Mouse (Mus musculus) gastrocnemius, postnatal 36 days (tissue): ENCODE data around the gene Gm5724. TPM values are rescaled to one million over a fixed set of nuclear protein-coding genes. Genes with fewer than 3 reads are reported as not detected.

Experiments used
- DNase-seq, 2 experiments: peaks; one replicate each; pipeline ENCODE4 v3.0.0; 2022
- intact Hi-C: fragments of 180-260 bp; cut with DNase I; formaldehyde crosslinking; loops from one replicate; pipeline ENCODE4 v1.15.1; 2025
- long read RNA-seq, 2 experiments: library from polyadenylated mRNA; stranded (forward); transcript quantifications; one replicate each; pipeline ENCODE4 v2.0.0; 2021
- total RNA-seq, 2 experiments: library from RNA; stranded (reverse); gene quantifications; 2 replicates each; pipeline ENCODE4 v1.2.3; 2021

Gm5724 gene
- not detected for total RNA-seq
- long read RNA-seq, experiment 1 = 0 reads
- long read RNA-seq, experiment 2 = 0 reads

DNA sequence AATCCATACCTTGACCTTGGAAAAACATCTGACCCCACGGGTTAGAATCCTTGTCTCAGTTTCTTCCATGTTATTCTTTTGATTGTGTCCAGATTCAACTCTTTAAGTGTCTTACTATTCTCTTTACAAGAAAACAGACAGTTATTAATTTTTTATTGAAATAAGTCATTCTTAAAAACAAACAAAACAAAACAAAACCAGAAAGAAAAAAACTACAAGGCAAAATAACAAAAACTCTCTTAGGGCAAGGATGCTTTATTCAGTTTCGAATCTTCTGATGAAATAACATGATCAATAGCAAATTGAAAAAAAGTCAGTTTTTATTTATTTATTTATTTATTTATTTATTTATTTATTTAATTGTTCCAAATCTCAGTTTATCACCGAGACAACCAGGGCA is at the start of gene Gm5724:
Gm5724 (minus strand) TSS at position 101 of the 400 bp plus-strand sequence.
- intact Hi-C loops = no loop called here
- DNase-seq = no peak

DNA sequence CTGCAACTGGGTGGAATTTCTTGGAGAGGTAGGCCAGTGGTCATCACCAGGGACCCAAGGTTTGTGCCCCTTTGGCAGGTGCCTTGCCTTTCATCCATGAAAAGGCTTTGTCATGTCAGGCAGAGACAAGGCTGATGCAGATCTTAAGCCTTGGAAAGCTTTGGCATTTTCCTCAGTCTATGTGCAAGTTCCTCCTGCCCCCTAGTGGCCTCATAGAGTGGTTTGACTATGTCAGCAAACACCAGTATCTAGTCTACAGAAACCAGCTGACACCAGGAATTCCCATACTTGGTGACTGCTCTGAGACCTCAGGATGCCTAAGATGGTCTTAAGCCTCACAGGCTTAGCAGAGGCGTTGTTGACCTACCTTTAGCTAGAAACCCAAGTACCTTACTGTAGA is 24.2 kb upstream of the Gm5724 start:
- intact Hi-C loops = no loop called here
- DNase-seq = no peak

DNA sequence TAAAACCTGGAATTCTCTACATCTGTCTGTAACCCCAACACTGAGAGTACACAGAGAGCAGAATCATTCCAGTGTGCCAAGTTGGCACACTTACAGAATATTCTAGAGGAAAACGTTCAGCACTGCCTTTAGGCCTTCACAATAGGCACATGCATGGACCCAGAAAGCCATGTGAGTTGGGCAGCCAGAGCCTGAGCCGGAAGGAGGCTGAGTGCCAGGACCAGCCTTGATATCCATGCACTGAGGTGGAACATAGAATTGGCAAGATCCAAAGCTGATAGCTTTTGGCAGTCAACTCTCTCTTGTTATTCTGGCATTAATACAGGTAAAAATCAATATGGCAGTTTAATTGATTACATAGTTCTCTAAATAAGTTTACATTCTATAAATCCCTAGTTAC is 866 bp upstream of the Gm5724 start:
- DNase-seq = no peak
- intact Hi-C loops = no loop called here

DNA sequence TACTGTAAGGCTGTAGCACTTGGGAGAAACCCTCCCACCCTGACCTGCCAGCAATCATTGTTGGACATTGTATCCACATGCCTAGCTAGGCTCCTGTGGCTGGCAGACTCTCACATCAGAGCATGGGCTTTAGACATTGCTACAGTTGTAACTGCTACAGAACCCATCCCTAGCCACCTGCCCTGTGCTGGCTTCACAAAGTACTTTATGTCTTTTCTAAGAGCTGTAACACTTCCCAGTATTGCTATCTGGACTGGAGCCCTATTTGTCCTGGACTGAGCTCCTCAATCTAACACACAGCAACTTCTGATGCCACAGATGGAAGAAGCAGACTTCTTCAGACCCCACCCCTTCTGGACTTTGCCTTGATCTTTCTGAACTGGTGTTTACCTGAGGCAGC is 82.4 kb downstream of the Gm5724 start:
- intact Hi-C loops = no loop called here

DNA sequence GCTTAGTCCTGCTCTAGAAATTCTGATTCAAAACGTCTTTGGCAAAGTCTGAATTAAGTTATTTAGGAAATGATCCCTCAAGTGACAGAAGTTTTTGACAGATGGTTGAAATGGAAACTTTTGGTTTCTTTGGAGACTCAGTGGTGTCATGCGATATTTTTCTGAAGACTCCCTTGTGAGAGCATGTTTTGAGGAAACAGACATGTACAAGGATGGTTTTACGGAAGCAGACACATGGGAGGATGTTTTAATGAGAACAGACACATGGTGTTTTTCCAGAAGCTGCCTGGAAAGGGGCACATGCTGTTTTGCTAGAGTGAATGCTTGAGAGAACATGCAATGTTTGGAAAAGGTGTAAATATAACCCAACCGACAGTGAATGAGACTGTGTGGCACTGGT is 86.6 kb downstream of the Gm5724 start:
- intact Hi-C loops = no loop called here
- no peak for DNase-seq

More for the DNA sequence above, 82.4 kb downstream of the Gm5724 start:
- DNase-seq = no peak

Other genes starting within 250 kb of the Gm5724 start
- not detected for gene Slco1c1, start 249.4 kb downstream of the Gm5724 start, total RNA-seq
- not detected for gene Slco1b2, start 144.3 kb downstream of the Gm5724 start, total RNA-seq
- under 1 TPM in 1 of 2 experiments, not detected in 1; 0.12 TPM for gene Slco1a4, start 82.4 kb upstream of the Gm5724 start, total RNA-seq
- not detected for gene Slco1a1, start 173.2 kb upstream of the Gm5724 start, total RNA-seq
- gene Gm6614, start 237.6 kb upstream of the Gm5724 start, total RNA-seq = not detected